Mouse (Mus musculus) forebrain, embryonic 14.5 days (tissue): ENCODE results near the gene Rpl7l1. TPM values are rescaled to one million over a fixed set of nuclear protein-coding genes. Genes with fewer than 3 reads are reported as not detected.

Experiments used
- ATAC-seq: fragments of 200-750 bp; cut with Nextera tagmentation; 2 replicates; pipeline ENCODE4 v1.8.0; 2017; ENCODE audit warnings: mild to moderate bottlenecking, moderate library complexity
- DNase-seq: peaks from one replicate; pipeline ENCODE4 v3.0.0-alpha.2; 2015; ENCODE audit warnings: low spot score
- H3K27ac ChIP-seq: fragments of 300-500 bp; sonication (generic); 2 replicates; pipeline ENCODE4 v1.5.1; 2014; ENCODE audit warnings: low read depth, mild to moderate bottlenecking, control low read depth, low read length, moderate library complexity
- H3K27me3 ChIP-seq: fragments of 300-500 bp; sonication (generic); replicated peaks from 2 replicates; pipeline ENCODE4 v1.6.1; 2014; ENCODE audit warnings: low read length, control low read depth, mixed read lengths; ENCODE audit not compliant: control insufficient read depth, insufficient read depth
- H3K36me3 ChIP-seq: fragments of 300-500 bp; sonication (generic); 2 replicates; pipeline ENCODE4 v1.6.1; 2014; ENCODE audit warnings: low read length, control low read depth; ENCODE audit not compliant: control insufficient read depth, insufficient read depth
- H3K4me1 ChIP-seq: fragments of 300-500 bp; sonication (generic); 2 replicates; pipeline ENCODE4 v1.6.1; 2014; ENCODE audit warnings: antibody characterized with exemption, low read length, control low read depth; ENCODE audit not compliant: control insufficient read depth, insufficient read depth
- H3K4me2 ChIP-seq: fragments of 300-500 bp; sonication (generic); 2 replicates; pipeline ENCODE4 v1.6.1; 2014; ENCODE audit warnings: mild to moderate bottlenecking, control low read depth, low read length
- H3K4me3 ChIP-seq: fragments of 300-500 bp; sonication (generic); 2 replicates; pipeline ENCODE4 v1.5.1; 2014; ENCODE audit warnings: low read depth, low read length, control low read depth
- H3K9ac ChIP-seq: fragments of 300-500 bp; sonication (generic); 2 replicates; pipeline ENCODE4 v1.6.1; 2014; ENCODE audit warnings: mild to moderate bottlenecking, low read length, control low read depth, moderate library complexity
- H3K9me3 ChIP-seq: fragments of 300-500 bp; sonication (generic); replicated peaks from 2 replicates; pipeline ENCODE4 v1.6.1; 2016; ENCODE audit warnings: low read length, control low read depth, mixed read lengths; ENCODE audit not compliant: control insufficient read depth
- WGBS: fragments of 180-500 bp; shearing (Covaris S2); extraction: QIAGEN DNeasy Blood & Tissue Kit; methylation state at CpG from one replicate; pipeline ENCODE4 v1.1.7; 2014; 5-methylcytosine and 5-hydroxymethylcytosine counted together
- polyA plus RNA-seq: library from polyadenylated mRNA; unstranded; fragments of >200 nt; fragmentation: Nextera tagmentation; extraction: Ambion mirVana; gene quantifications from 2 replicates; pipeline ENCODE4 v1.2.1, GENCODE M21; 2014

The Rpl7l1 gene
- polyA plus RNA-seq, 1 experiment from 2014 or later, result 110 TPM

- no peaks in the 10 kb centered on the region for H3K9me3 ChIP-seq
- no peak for DNase-seq
- H3K27ac ChIP-seq, result no peak overlapping the region
- peaks cover 28% of the 10 kb centered on the region; the same call in 1 of the 2 replicates for H3K36me3 ChIP-seq
- no peaks in the 10 kb centered on the region for H3K27me3 ChIP-seq
- WGBS, result 63% methylated on average over 9 of the region's 10 CpGs
- H3K4me2 ChIP-seq, result no peak overlapping the region
- no peaks in the 10 kb centered on the region for H3K4me1 ChIP-seq
- ATAC-seq, result no peak
- H3K4me3 ChIP-seq, result no peak overlapping the region
- no peak overlapping the region for H3K9ac ChIP-seq
Observed at GRCm38 (mm10) chr17:46736160-46736559, 46.3 kb downstream of the Rpl7l1 start.

- Histone ChIP-seq H3K36me3 (peaks cover 28% of the 10 kb centered on the region; the same call in 1 of the 2 replicates), H3K27ac (no peak overlapping the region), H3K9me3 (no peaks in the 10 kb centered on the region), H3K27me3 (no peaks in the 10 kb centered on the region), H3K4me1 (no peaks in the 10 kb centered on the region), H3K9ac (no peak overlapping the region), H3K4me3 (no peak overlapping the region), H3K4me2 (no peak overlapping the region)
- ATAC-seq (no peak), DNase-seq (no peak)
- WGBS, result 95% methylated on average over 7 of the region's 7 CpGs
Observed at GRCm38 (mm10) chr17:46735287-46735686, 47.2 kb downstream of the Rpl7l1 start.

GRCm38 (mm10) chr17:46734055-46734454 is 48.4 kb downstream of the Rpl7l1 start:
- WGBS, result 93% methylated on average over 3 of the region's 3 CpGs
- peaks cover 2% of the 10 kb centered on the region; the same call in 1 of the 2 replicates for H3K27me3 ChIP-seq

GRCm38 (mm10) chr17:46728904-46729318 is 53.6 kb downstream of the Rpl7l1 start, which contains the start of gene Gnmt:
Gene Gnmt (minus strand): TSS chr17:46729168.
- Histone ChIP-seq H3K27me3 (peaks cover 6% of the 10 kb centered on the region; the same call in 1 of the 2 replicates), H3K9me3 (no peaks in the 10 kb centered on the region), H3K4me1 (no peaks in the 10 kb centered on the region), H3K4me3 (no peak within 1 kb of the TSS), H3K27ac (no peak within 1 kb of the TSS), H3K36me3 (peaks cover 3% of the 10 kb centered on the region; the same call in 1 of the 2 replicates), H3K9ac (peak within 1 kb of the TSS; percentile 43; the same call in 1 of the 2 replicates), H3K4me2 (no peak within 1 kb of the TSS)
- WGBS, result 21% methylated on average over 24 of the region's 24 CpGs
- ATAC-seq (no peak), DNase-seq (no peak)

More at GRCm38 (mm10) chr17:46734055-46734454, 48.4 kb downstream of the Rpl7l1 start:
- H3K9ac ChIP-seq, result no peak overlapping the region
- H3K4me1 ChIP-seq, result no peaks in the 10 kb centered on the region
- ATAC-seq (no peak), DNase-seq (no peak)
- no peak overlapping the region for H3K4me3 ChIP-seq
- no peaks in the 10 kb centered on the region for H3K9me3 ChIP-seq
- H3K36me3 ChIP-seq, result peaks cover 28% of the 10 kb centered on the region; the same call in 1 of the 2 replicates
- H3K27ac ChIP-seq, result no peak overlapping the region
- H3K4me2 ChIP-seq, result no peak overlapping the region

- H3K4me2 ChIP-seq, result no peak overlapping the region
- ATAC-seq, result no peak
- 55% methylated on average over 11 of the region's 11 CpGs for WGBS
Observed at GRCm38 (mm10) chr17:46728496-46728895, 54.0 kb downstream of the Rpl7l1 start.

GRCm38 (mm10) chr17:46728021-46728420 is 54.5 kb downstream of the Rpl7l1 start:
- Histone ChIP-seq H3K9ac (no peak overlapping the region), H3K4me2 (no peak overlapping the region), H3K9me3 (no peaks in the 10 kb centered on the region), H3K27me3 (peaks cover 6% of the 10 kb centered on the region; the same call in 1 of the 2 replicates), H3K4me1 (no peaks in the 10 kb centered on the region), H3K4me3 (no peak overlapping the region), H3K36me3 (peaks cover 10% of the 10 kb centered on the region), H3K27ac (no peak overlapping the region)
- ATAC-seq (no peak), DNase-seq (no peak)
- WGBS, result 38% methylated on average over 6 of the region's 6 CpGs

More at GRCm38 (mm10) chr17:46728496-46728895, 54.0 kb downstream of the Rpl7l1 start:
- Histone ChIP-seq H3K27me3 (peaks cover 6% of the 10 kb centered on the region; the same call in 1 of the 2 replicates), H3K9me3 (no peaks in the 10 kb centered on the region), H3K4me1 (no peaks in the 10 kb centered on the region), H3K4me3 (no peak overlapping the region), H3K9ac (0 out of 2 replicates have a peak overlapping the region, but pooled peaks have one; percentile 43), H3K36me3 (peaks cover 7% of the 10 kb centered on the region), H3K27ac (no peak overlapping the region)
- DNase-seq, result no peak

- H3K4me1 ChIP-seq, result no peaks in the 10 kb centered on the region
- no peak overlapping the region for H3K27ac ChIP-seq
- no peaks in the 10 kb centered on the region for H3K9me3 ChIP-seq
- WGBS, result 91% methylated on average over 11 of the region's 11 CpGs
- no peak for DNase-seq
- peaks cover 6% of the 10 kb centered on the region; the same call in 1 of the 2 replicates for H3K27me3 ChIP-seq
- no peak for ATAC-seq
- H3K4me3 ChIP-seq, result no peak overlapping the region
- H3K4me2 ChIP-seq, result no peak overlapping the region
- H3K36me3 ChIP-seq, result peaks cover 13% of the 10 kb centered on the region
- H3K9ac ChIP-seq, result no peak overlapping the region
Observed at GRCm38 (mm10) chr17:46727271-46727670, 55.2 kb downstream of the Rpl7l1 start.

GRCm38 (mm10) chr17:46725731-46726645 is 56.5 kb downstream of the Rpl7l1 start:
- no peak overlapping the region for H3K9ac ChIP-seq
- H3K9me3 ChIP-seq, result no peaks in the 10 kb centered on the region
- 93% methylated on average over 26 of the region's 26 CpGs for WGBS
- DNase-seq, result no peak
- H3K4me2 ChIP-seq, result no peak overlapping the region
- H3K36me3 ChIP-seq, result peaks cover 22% of the 10 kb centered on the region
- H3K4me1 ChIP-seq, result no peaks in the 10 kb centered on the region
- no peak overlapping the region for H3K4me3 ChIP-seq
- peaks cover 6% of the 10 kb centered on the region; the same call in 1 of the 2 replicates for H3K27me3 ChIP-seq
- ATAC-seq, result no peak
- no peak overlapping the region for H3K27ac ChIP-seq
